Mouse (Mus musculus): ENCODE measurements at regions not wholly inside any gene's neighbourhood (a gene's known extent, or its start where the extent isn't known, plus 50 kb on each side); places are given as distances from the start of the nearest gene placed in this dataset.
"Not testable (repeated sequence)": the region's sequence is repeated elsewhere in the genome, so short reads cannot be mapped to it uniquely, and the experiment has no call there.

DNA sequence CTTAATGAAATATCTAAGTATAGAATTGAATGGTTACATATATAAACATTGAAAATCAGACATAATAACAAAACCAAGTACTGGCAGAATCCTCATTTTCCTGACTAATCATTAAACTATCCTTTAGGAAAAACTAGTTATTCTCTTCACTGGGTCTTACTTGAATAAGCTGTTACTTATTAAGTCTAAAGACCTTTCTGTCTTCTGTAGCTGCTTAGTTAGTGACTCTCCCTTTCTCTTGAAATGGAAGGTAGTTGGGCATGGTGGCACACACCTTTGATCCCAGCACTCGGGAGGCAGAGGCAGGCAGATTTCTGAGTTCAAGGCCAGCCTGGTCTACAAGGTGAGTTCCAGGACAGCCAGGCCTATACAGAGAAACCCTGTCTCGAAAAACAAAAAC, 135.9 kb upstream of the Abcb5 start:
- not testable (repeated sequence) for TF ChIP-seq CTCF, EP300 (IDR thresholded peaks at IDR 0.05)
